17 mouse cellular contexts compared by ENCODE assay signal in the genomic region with DNA sequence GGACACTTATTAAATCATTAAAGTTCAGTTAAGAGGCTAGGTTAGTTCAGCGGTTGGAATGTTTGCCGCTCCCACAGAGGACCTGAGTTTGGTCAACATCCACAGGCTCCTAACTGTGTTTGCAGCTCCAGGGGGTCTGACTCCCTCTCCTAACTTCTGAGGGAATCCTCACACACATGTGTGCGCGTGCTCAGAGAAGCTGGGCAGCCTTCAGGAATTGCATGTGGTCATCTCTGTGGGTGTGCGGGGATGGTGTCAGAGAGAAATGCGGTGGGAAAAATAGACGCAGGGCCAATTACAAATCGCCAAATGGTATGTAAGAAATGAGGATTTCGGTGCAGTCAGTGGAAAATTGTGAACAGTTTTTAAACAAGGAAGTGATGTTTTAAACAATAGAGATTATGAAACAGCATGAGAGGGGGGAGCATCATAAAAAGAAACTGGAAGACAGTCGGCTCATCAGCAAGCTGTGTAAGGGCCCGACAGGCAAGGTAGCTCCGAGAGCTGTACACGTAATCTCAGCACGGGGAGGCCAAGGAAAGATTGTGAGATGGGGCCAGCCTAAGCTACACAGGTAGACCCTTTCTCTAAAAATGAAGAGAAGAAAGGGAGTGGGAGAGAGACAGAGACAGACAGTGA. TPM values are rescaled to one million over a fixed set of nuclear protein-coding genes. Genes with fewer than 3 reads are reported as not detected.
DNase-seq lines count a peak whose midpoint lies in the region; ATAC-seq and TF ChIP-seq lines count a peak whose summit lies in the region.
"Had no signal": no experiment of that assay in that cellular context is flagged by ENCODE, and none has a peak within 500 bp of the region (broad histone marks: within the 10 kb centered on the region; RNA-seq: fewer than 3 reads in every experiment).

No protein-coding gene starts in this region.

- no peaks in the 10 kb centered on the region for H3K36me3 ChIP-seq in kidney, postnatal 0 days (ENCODE audit: insufficient read depth, low read length)
- no peaks in the 10 kb centered on the region for H3K36me3 ChIP-seq in kidney, embryonic 15.5 days
- H3K36me3 ChIP-seq: forebrain, embryonic 12.5 days; limb, embryonic 13.5 days; neural tube, embryonic 13.5 days; stomach, embryonic 15.5 days had no signal

- no peak overlapping the region for H3K27ac ChIP-seq in kidney, postnatal 0 days
- H3K27ac ChIP-seq in kidney, embryonic 15.5 days: no peak overlapping the region
- H3K27ac ChIP-seq in brown adipose tissue, adult 24 weeks (replicated peaks; ENCODE audit: low read depth, low read length): peak overlapping the region; percentile 31; the same call in 1 of the 2 replicates
- H3K27ac ChIP-seq: forebrain, embryonic 12.5 days; hindbrain, embryonic 14.5 days; layer of hippocampus, adult 2 months; limb, embryonic 13.5 days; neural tube, embryonic 13.5 days; stomach, embryonic 15.5 days had no signal

- no peak overlapping the region for H3K9ac ChIP-seq in kidney, postnatal 0 days (ENCODE audit: low read depth, low read length)
- H3K9ac ChIP-seq in kidney, embryonic 15.5 days: no peak overlapping the region
- H3K9ac ChIP-seq: forebrain, embryonic 12.5 days; hindbrain, embryonic 14.5 days; limb, embryonic 13.5 days; neural tube, embryonic 13.5 days; stomach, embryonic 15.5 days had no signal

- H3K4me3 ChIP-seq in kidney, postnatal 0 days (replicated peaks; ENCODE audit: low read depth, low read length): no peak overlapping the region
- H3K4me3 ChIP-seq in kidney, embryonic 15.5 days (replicated peaks): no peak overlapping the region
- H3K4me3 ChIP-seq in brown adipose tissue, adult 24 weeks (ENCODE audit: insufficient read depth, low read depth, low read length): no peak overlapping the region
- H3K4me3 ChIP-seq: forebrain, embryonic 12.5 days; layer of hippocampus, adult 2 months; limb, embryonic 13.5 days; neural tube, embryonic 13.5 days; stomach, embryonic 15.5 days had no signal

- H3K4me1 ChIP-seq in kidney, postnatal 0 days (replicated peaks; ENCODE audit: insufficient read depth, low read length): no peaks in the 10 kb centered on the region
- no peaks in the 10 kb centered on the region for H3K4me1 ChIP-seq in kidney, embryonic 15.5 days
- peaks cover 10% of the 10 kb centered on the region; the same call in 1 of the 2 replicates for H3K4me1 ChIP-seq in brown adipose tissue, adult 24 weeks (ENCODE audit: control insufficient read depth, insufficient read depth, insufficient read length, low read length)
- H3K4me1 ChIP-seq: forebrain, embryonic 12.5 days; limb, embryonic 13.5 days; neural tube, embryonic 13.5 days; stomach, embryonic 15.5 days had no signal

- WGBS in kidney, postnatal 0 days: 65% methylated on average over 14 of the region's 14 CpGs
- WGBS in kidney, embryonic 15.5 days: 75% methylated on average over 14 of the region's 14 CpGs

- no peak overlapping the region for H3K4me2 ChIP-seq in kidney, postnatal 0 days (ENCODE audit: low read length)
- H3K4me2 ChIP-seq in kidney, embryonic 15.5 days: no peak overlapping the region
- H3K4me2 ChIP-seq: forebrain, embryonic 12.5 days; hindbrain, embryonic 14.5 days; limb, embryonic 13.5 days; neural tube, embryonic 13.5 days; stomach, embryonic 15.5 days had no signal

- no peak for ATAC-seq in kidney, postnatal 0 days (replicated peaks; ENCODE audit: low FRiP score, low read depth)
- ATAC-seq in kidney, embryonic 15.5 days (replicated peaks; ENCODE audit: low FRiP score): no peak
- ATAC-seq in monocyte, adult 5-6 weeks (replicated peaks; ENCODE audit: insufficient number of reproducible peaks, low FRiP score, low TSS enrichment, poor library complexity, severe bottlenecking): peak; percentile 74

- H3K27me3 ChIP-seq in kidney, postnatal 0 days (ENCODE audit: insufficient read depth, low read length): no peaks in the 10 kb centered on the region
- H3K27me3 ChIP-seq in kidney, embryonic 15.5 days: no peaks in the 10 kb centered on the region
- H3K27me3 ChIP-seq: forebrain, embryonic 12.5 days; neural tube, embryonic 13.5 days; stomach, embryonic 15.5 days had no signal

- no peaks in the 10 kb centered on the region for H3K9me3 ChIP-seq in kidney, postnatal 0 days (replicated peaks; ENCODE audit: low read length)
- H3K9me3 ChIP-seq in kidney, embryonic 15.5 days (replicated peaks): no peaks in the 10 kb centered on the region
- H3K9me3 ChIP-seq: forebrain, embryonic 12.5 days; limb, embryonic 13.5 days; neural tube, embryonic 13.5 days; stomach, embryonic 15.5 days had no signal

- no peak for TF ChIP-seq CTCF in kidney, postnatal 0 days (IDR thresholded peaks at IDR 0.05; ENCODE audit: low read depth)

- peak; percentile 34 for DNase-seq in kidney, postnatal 0 days (ENCODE audit: low spot score)
- peak; percentile 73 for DNase-seq in lung, postnatal 10 days
- DNase-seq in thymus, postnatal 10 days (ENCODE audit: low spot score in 2 of 2): no peak
- no peak for DNase-seq in kidney, adult 11 months
- DNase-seq: B cell, adult 2 months; cerebellum, adult 11-12 months; cerebellum, postnatal 36 days; thymus, postnatal 14 days had no signal

RNA-seq across cellular contexts. Expression of a gene that starts 53.9 kb away (rescaled TPM):
- polyA plus RNA-seq in kidney, postnatal 0 days (2015; fragmentation: Nextera tagmentation; extraction: Ambion mirVana): 6.8 and 7.0 TPM in 2 replicates
- 9.5 and 10.2 TPM in 2 replicates for polyA plus RNA-seq in kidney, embryonic 15.5 days (2015; fragmentation: Nextera tagmentation; extraction: Ambion mirVana)
- polyA plus RNA-seq in brown adipose tissue, adult 24 weeks (2012; ENCODE audit: insufficient read depth, insufficient read length, missing spikeins): 6.0 and 9.3 TPM in 2 replicates
- total RNA-seq in monocyte, adult 5-6 weeks (2017): 17.6 to 20.1 TPM (median 18.7 TPM) in 3 replicates

Comparison
In these comparisons a context has a peak if more than half of its experiments do, and no peak if none do; other contexts are left out.
1. DNase-seq: peak in kidney, postnatal 0 days (single experiment) and lung, postnatal 10 days (single experiment); none in thymus, postnatal 10 days (0 of 2) and kidney, adult 11 months (single experiment).